Mouse (Mus musculus) left cerebral cortex, postnatal 14 days (tissue): ENCODE data around the gene Cyb5rl. TPM values are rescaled to one million over a fixed set of nuclear protein-coding genes. Genes with fewer than 3 reads are reported as not detected.

Experiments used
- DNase-seq, 2 experiments: peaks; one replicate each; pipeline ENCODE4 v3.0.0; 2021 to 2022; ENCODE audit warnings: low spot score in 2 of 2, mixed read lengths in 1 of 2
- intact Hi-C: fragments of 180-260 bp; cut with DNase I; formaldehyde crosslinking; loops from one replicate; pipeline ENCODE4 v1.15.1; 2025
- total RNA-seq, 2 experiments: library from RNA; stranded (reverse); gene quantifications; 2 replicates each; pipeline ENCODE4 v1.2.3; 2021

The Cyb5rl gene
- total RNA-seq, 2 experiments from 2014 or later, result 4.6 to 7.7 TPM

DNA sequence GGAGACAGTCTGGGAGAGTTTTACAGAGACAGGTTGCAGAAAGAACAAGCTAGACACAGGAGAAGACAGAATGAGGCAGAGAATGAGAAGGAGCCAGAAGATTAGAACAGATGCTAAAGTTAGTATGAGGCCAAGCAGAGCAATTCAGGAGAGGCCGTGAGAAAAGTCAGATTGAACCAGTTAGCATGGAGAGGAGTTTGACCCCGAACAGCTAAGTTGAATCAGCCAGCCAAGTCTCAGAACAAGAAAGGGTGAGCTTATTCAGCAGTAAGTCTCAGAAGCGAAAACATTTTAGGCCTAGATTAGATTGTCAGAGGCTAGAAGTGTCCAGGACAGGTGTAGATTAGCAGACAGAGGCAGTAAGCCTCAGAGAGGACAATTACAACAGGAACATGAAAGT is 69.7 kb downstream of the Cyb5rl start:
- intact Hi-C loops, result no loop called here
- DNase-seq, result no peak

Other genes starting within 250 kb of the Cyb5rl start
- gene Ssbp3, start 156.3 kb upstream of the Cyb5rl start, total RNA-seq, result 100 to 1,000 TPM; 109 to 115 TPM
- gene Mrpl37, start 120 bp upstream of the Cyb5rl start, total RNA-seq, result 10 to 100 TPM; 64.9 to 67.0 TPM
- gene Cdcp2, start 29.9 kb downstream of the Cyb5rl start, total RNA-seq, result not detected
- 100 to 1,000 TPM; 193 to 195 TPM for gene Tmem59, start 111.4 kb downstream of the Cyb5rl start, total RNA-seq
- 10 to 100 TPM; 17.5 to 19.8 TPM for gene Tceanc2, start 112.1 kb downstream of the Cyb5rl start, total RNA-seq
- under 1 TPM in 1 of 2 experiments, not detected in 1; 0.33 TPM for gene Ldlrad1, start 142.2 kb downstream of the Cyb5rl start, total RNA-seq
- gene Lrrc42, start 186.5 kb downstream of the Cyb5rl start, total RNA-seq, result 10 to 100 TPM; 34.0 to 37.9 TPM
- 10 to 100 TPM; 21.5 to 22.1 TPM for gene Hspb11, start 186.6 kb downstream of the Cyb5rl start, total RNA-seq
- not detected for gene Dio1, start 240.2 kb downstream of the Cyb5rl start, total RNA-seq
- 10 to 100 TPM; 44.5 to 45.1 TPM for gene Yipf1, start 247.4 kb downstream of the Cyb5rl start, total RNA-seq